22 mouse cellular contexts compared by ENCODE assay signal in genomic region chr9:82632411-82632810, GRCm38 (mm10).
"Had no signal": no experiment of that assay in that cellular context is flagged by ENCODE, and none has a peak within 500 bp of the region (broad histone marks: within the 10 kb centered on the region; RNA-seq: fewer than 3 reads in every experiment).

No protein-coding gene starts in this region.

- H3K27ac ChIP-seq: limb, embryonic 12.5 days; limb, embryonic 15.5 days; liver, embryonic 14.5 days; macrophage; midbrain, embryonic 12.5 days; neural tube, embryonic 13.5 days; stomach, postnatal 0 days had no signal

- ATAC-seq: liver, postnatal 0 days; lung, postnatal 0 days; midbrain, embryonic 16.5 days had no signal

- H3K4me2 ChIP-seq: limb, embryonic 12.5 days; limb, embryonic 15.5 days; liver, embryonic 11.5 days; lung, embryonic 14.5 days; midbrain, embryonic 12.5 days; neural tube, embryonic 13.5 days had no signal

- H3K4me1 ChIP-seq: midbrain, embryonic 12.5 days; neural tube, embryonic 13.5 days had no signal

- H3K27me3 ChIP-seq: limb, embryonic 12.5 days; limb, embryonic 15.5 days; midbrain, embryonic 12.5 days; neural tube, embryonic 13.5 days had no signal

- H3K4me3 ChIP-seq: limb, embryonic 12.5 days; limb, embryonic 15.5 days; midbrain, embryonic 12.5 days; myocyte; neural tube, embryonic 13.5 days had no signal

- H3K36me3 ChIP-seq: limb, embryonic 12.5 days; limb, embryonic 15.5 days; midbrain, embryonic 12.5 days; neural tube, embryonic 13.5 days had no signal

- H3K9me3 ChIP-seq: limb, embryonic 12.5 days; limb, embryonic 15.5 days; midbrain, embryonic 12.5 days; neural tube, embryonic 13.5 days had no signal

- DNase-seq: kidney, postnatal 14 days; kidney, postnatal 4 days; left cerebral cortex, postnatal 4 days; liver, postnatal 0 days; lung, embryonic 14.5 days; right cerebral cortex, adult 18-20 months; right cerebral cortex, postnatal 14 days; right cerebral cortex, postnatal 4 days; thymus, adult 2 months; thymus, postnatal 14 days; thymus, postnatal 4 days had no signal

- H3K9ac ChIP-seq: limb, embryonic 12.5 days; limb, embryonic 15.5 days; liver, embryonic 14.5 days; liver, postnatal 0 days; lung, embryonic 14.5 days; midbrain, embryonic 12.5 days; neural tube, embryonic 13.5 days had no signal
